Mouse (Mus musculus) hindbrain, embryonic 15.5 days (tissue): ENCODE results near the gene Gcnt3. TPM values are rescaled to one million over a fixed set of nuclear protein-coding genes. Genes with fewer than 3 reads are reported as not detected.

Source experiments
- ATAC-seq: fragments of 200-750 bp; cut with Nextera tagmentation; 2 replicates; pipeline ENCODE4 v1.8.0; 2017; ENCODE audit warnings: low read depth, moderate number of reproducible peaks, moderate TSS enrichment; ENCODE audit not compliant: low FRiP score
- H3K27ac ChIP-seq: fragments of 300-500 bp; sonication (generic); replicated peaks from 2 replicates; pipeline ENCODE4 v1.5.1; 2015; ENCODE audit warnings: mild to moderate bottlenecking, inconsistent platforms
- H3K27me3 ChIP-seq: fragments of 300-500 bp; sonication (generic); 2 replicates; pipeline ENCODE4 v1.6.1; 2015; ENCODE audit warnings: control low read depth, inconsistent platforms
- H3K36me3 ChIP-seq: fragments of 300-500 bp; sonication (generic); 2 replicates; pipeline ENCODE4 v1.6.1; 2015; ENCODE audit warnings: control low read depth, inconsistent platforms
- H3K4me1 ChIP-seq: fragments of 300-500 bp; sonication (generic); replicated peaks from 2 replicates; pipeline ENCODE4 v1.6.1; 2015; ENCODE audit warnings: control low read depth, inconsistent platforms
- H3K4me2 ChIP-seq: fragments of 300-500 bp; sonication (generic); 2 replicates; pipeline ENCODE4 v1.6.1; 2015; ENCODE audit warnings: moderate library complexity, mild to moderate bottlenecking, inconsistent platforms
- H3K4me3 ChIP-seq: fragments of 300-500 bp; sonication (generic); 2 replicates; pipeline ENCODE4 v1.5.1; 2015; ENCODE audit warnings: mild to moderate bottlenecking, inconsistent platforms
- H3K9ac ChIP-seq: fragments of 300-500 bp; sonication (generic); 2 replicates; pipeline ENCODE4 v1.6.1; 2015; ENCODE audit warnings: inconsistent platforms
- H3K9me3 ChIP-seq: fragments of 300-500 bp; sonication (generic); 2 replicates; pipeline ENCODE4 v1.6.1; 2016; ENCODE audit warnings: control low read depth, inconsistent platforms
- WGBS: fragments of 180-500 bp; shearing (Covaris S2); methylation state at CpG from one replicate; pipeline ENCODE4 v1.1.7; 2015; 5-methylcytosine and 5-hydroxymethylcytosine counted together
- polyA plus RNA-seq: library from polyadenylated mRNA; unstranded; fragments of >200 nt; fragmentation: Nextera tagmentation; extraction: Ambion mirVana; gene quantifications from 2 replicates; pipeline ENCODE4 v1.2.1, GENCODE M21; 2015

The Gcnt3 gene
- polyA plus RNA-seq, 1 experiment from 2014 or later: not detected

GRCm38 (mm10) chr9:70067497-70067896, 29.6 kb upstream of the Gcnt3 start:
- 96% methylated on average over 3 of the region's 3 CpGs for WGBS
- H3K36me3 ChIP-seq: no peaks in the 10 kb centered on the region
- H3K9ac ChIP-seq: no peak overlapping the region
- no peaks in the 10 kb centered on the region for H3K4me1 ChIP-seq
- ATAC-seq: no peak
- H3K27me3 ChIP-seq: no peaks in the 10 kb centered on the region
- H3K9me3 ChIP-seq: no peaks in the 10 kb centered on the region
- H3K4me3 ChIP-seq: no peak overlapping the region
- no peak overlapping the region for H3K27ac ChIP-seq
- H3K4me2 ChIP-seq: no peak overlapping the region

GRCm38 (mm10) chr9:70062012-70062411, 24.1 kb upstream of the Gcnt3 start:
- no peak overlapping the region for H3K4me3 ChIP-seq
- no peak overlapping the region for H3K27ac ChIP-seq
- no peak for ATAC-seq
- no peaks in the 10 kb centered on the region for H3K36me3 ChIP-seq
- H3K9me3 ChIP-seq: no peaks in the 10 kb centered on the region
- no peak overlapping the region for H3K4me2 ChIP-seq
- WGBS: 87% methylated on average over 3 of the region's 3 CpGs
- no peaks in the 10 kb centered on the region for H3K4me1 ChIP-seq
- no peak overlapping the region for H3K9ac ChIP-seq
- H3K27me3 ChIP-seq: no peaks in the 10 kb centered on the region

DNA sequence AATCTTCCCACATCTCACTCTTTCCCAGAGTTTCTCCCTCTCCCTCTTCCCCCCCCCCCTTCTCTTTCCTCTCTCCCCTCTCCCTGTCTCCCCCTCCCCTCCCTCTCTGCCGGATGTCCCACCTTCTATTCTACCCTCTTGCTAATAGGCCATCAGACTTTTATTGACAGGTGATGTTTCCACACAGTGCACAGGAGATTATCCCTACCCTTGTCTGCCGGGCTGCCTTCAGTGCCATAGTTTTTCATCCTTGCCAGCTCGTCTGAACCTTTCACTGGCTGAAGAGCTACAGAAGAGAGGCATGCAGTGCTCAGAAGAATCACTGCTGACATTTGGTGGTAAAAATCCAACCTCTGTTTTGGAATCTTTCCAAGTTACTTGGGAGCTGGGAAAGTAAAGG, 15.5 kb upstream of the Gcnt3 start:
- Histone ChIP-seq H3K4me1 (0 out of 2 replicates have a peak, but pooled peaks cover 5% of the 10 kb centered on the region), H3K4me3 (no peak overlapping the region)
- 44% methylated on average over 3 of the region's 3 CpGs for WGBS

GRCm38 (mm10) chr9:70052730-70053129, 14.8 kb upstream of the Gcnt3 start:
- no peak for ATAC-seq
- WGBS: 55% methylated on average over 3 of the region's 3 CpGs

More for the DNA sequence above, 15.5 kb upstream of the Gcnt3 start:
- no peaks in the 10 kb centered on the region for H3K9me3 ChIP-seq
- H3K36me3 ChIP-seq: no peaks in the 10 kb centered on the region
- H3K27ac ChIP-seq: no peak overlapping the region
- no peaks in the 10 kb centered on the region for H3K27me3 ChIP-seq
- no peak overlapping the region for H3K9ac ChIP-seq
- H3K4me2 ChIP-seq: no peak overlapping the region
- no peak for ATAC-seq

GRCm38 (mm10) chr9:70049839-70050238, 12.0 kb upstream of the Gcnt3 start:
- WGBS: 51% methylated on average over 8 of the region's 8 CpGs
- no peak overlapping the region for H3K4me3 ChIP-seq

More at GRCm38 (mm10) chr9:70052730-70053129, 14.8 kb upstream of the Gcnt3 start:
- Histone ChIP-seq H3K27me3 (no peaks in the 10 kb centered on the region), H3K4me3 (no peak overlapping the region), H3K9me3 (no peaks in the 10 kb centered on the region), H3K4me2 (no peak overlapping the region), H3K27ac (no peak overlapping the region), H3K36me3 (no peaks in the 10 kb centered on the region), H3K4me1 (0 out of 2 replicates have a peak, but pooled peaks cover 5% of the 10 kb centered on the region), H3K9ac (no peak overlapping the region)

GRCm38 (mm10) chr9:70049416-70049783, 11.5 kb upstream of the Gcnt3 start:
- Histone ChIP-seq H3K4me2 (no peak overlapping the region), H3K4me3 (no peak overlapping the region), H3K9ac (no peak overlapping the region), H3K36me3 (no peaks in the 10 kb centered on the region), H3K9me3 (no peaks in the 10 kb centered on the region), H3K4me1 (0 out of 2 replicates have a peak, but pooled peaks cover 5% of the 10 kb centered on the region), H3K27ac (no peak overlapping the region), H3K27me3 (no peaks in the 10 kb centered on the region)
- 34% methylated on average over 3 of the region's 3 CpGs for WGBS
- no peak for ATAC-seq

More at GRCm38 (mm10) chr9:70049839-70050238, 12.0 kb upstream of the Gcnt3 start:
- H3K4me2 ChIP-seq: no peak overlapping the region
- H3K27ac ChIP-seq: no peak overlapping the region
- H3K4me1 ChIP-seq: 0 out of 2 replicates have a peak, but pooled peaks cover 5% of the 10 kb centered on the region
- no peak for ATAC-seq
- no peaks in the 10 kb centered on the region for H3K36me3 ChIP-seq
- H3K9ac ChIP-seq: no peak overlapping the region
- H3K27me3 ChIP-seq: no peaks in the 10 kb centered on the region
- no peaks in the 10 kb centered on the region for H3K9me3 ChIP-seq

DNA sequence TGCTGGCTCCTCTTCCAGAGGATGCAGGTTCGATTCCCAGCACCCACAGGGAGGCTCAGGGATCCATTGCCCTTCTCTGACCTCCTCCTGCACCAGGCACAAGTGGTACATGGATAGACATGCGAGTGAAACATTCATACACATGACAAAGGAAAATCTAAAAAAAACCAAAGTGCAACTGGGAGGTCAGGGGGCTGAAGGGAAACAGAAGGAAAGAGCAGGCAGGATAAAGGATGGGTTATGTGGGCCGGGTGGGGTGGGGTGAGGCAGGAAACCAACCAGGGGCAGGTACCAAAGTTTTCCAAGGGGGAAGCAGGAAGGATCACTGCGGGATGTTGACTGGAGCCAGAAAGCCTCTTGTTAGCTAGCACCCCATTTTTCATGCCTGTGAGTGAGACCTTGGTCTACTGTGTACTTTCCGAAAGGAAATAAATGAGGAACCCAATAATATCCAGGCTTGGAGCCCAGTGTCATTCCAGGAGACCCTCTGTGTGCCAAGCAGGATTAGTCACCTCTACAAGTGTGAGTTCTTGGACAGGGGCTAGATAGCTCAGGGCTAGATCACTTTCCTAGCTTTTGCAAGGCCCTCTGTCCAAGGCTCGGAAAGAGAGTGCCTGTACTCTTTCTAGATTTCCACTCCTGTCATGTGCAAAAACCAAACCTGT, 11.0 kb upstream of the Gcnt3 start:
- H3K4me1 ChIP-seq: 0 out of 2 replicates have a peak, but pooled peaks cover 5% of the 10 kb centered on the region
- no peak overlapping the region for H3K27ac ChIP-seq
- ATAC-seq: no peak
- no peaks in the 10 kb centered on the region for H3K9me3 ChIP-seq
- no peak overlapping the region for H3K9ac ChIP-seq
- no peak overlapping the region for H3K4me3 ChIP-seq
- H3K4me2 ChIP-seq: no peak overlapping the region
- no peaks in the 10 kb centered on the region for H3K36me3 ChIP-seq
- 59% methylated on average over 6 of the region's 6 CpGs for WGBS
- H3K27me3 ChIP-seq: no peaks in the 10 kb centered on the region

GRCm38 (mm10) chr9:70048280-70048679, 10.4 kb upstream of the Gcnt3 start:
- Histone ChIP-seq H3K4me2 (no peak overlapping the region), H3K36me3 (no peaks in the 10 kb centered on the region), H3K27me3 (no peaks in the 10 kb centered on the region), H3K9me3 (no peaks in the 10 kb centered on the region), H3K27ac (no peak overlapping the region), H3K9ac (no peak overlapping the region), H3K4me1 (0 out of 2 replicates have a peak, but pooled peaks cover 5% of the 10 kb centered on the region), H3K4me3 (no peak overlapping the region)
- 60% methylated on average over 5 of the region's 5 CpGs for WGBS
- ATAC-seq: no peak

GRCm38 (mm10) chr9:70047839-70048238, 10.0 kb upstream of the Gcnt3 start:
- no peaks in the 10 kb centered on the region for H3K9me3 ChIP-seq
- 76% methylated on average over 3 of the region's 3 CpGs for WGBS
- no peak for ATAC-seq
- no peak overlapping the region for H3K4me3 ChIP-seq
- H3K9ac ChIP-seq: no peak overlapping the region
- no peak overlapping the region for H3K27ac ChIP-seq
- no peaks in the 10 kb centered on the region for H3K36me3 ChIP-seq
- H3K27me3 ChIP-seq: no peaks in the 10 kb centered on the region
- 0 out of 2 replicates have a peak, but pooled peaks cover 5% of the 10 kb centered on the region for H3K4me1 ChIP-seq
- H3K4me2 ChIP-seq: no peak overlapping the region

- 91% methylated on average over 6 of the region's 6 CpGs for WGBS
- Histone ChIP-seq H3K4me1 (0 out of 2 replicates have a peak, but pooled peaks cover 5% of the 10 kb centered on the region), H3K4me3 (no peak overlapping the region), H3K36me3 (no peaks in the 10 kb centered on the region), H3K9ac (no peak overlapping the region), H3K27me3 (no peaks in the 10 kb centered on the region), H3K9me3 (no peaks in the 10 kb centered on the region), H3K4me2 (no peak overlapping the region), H3K27ac (no peak overlapping the region)
- no peak for ATAC-seq
These were observed 8.4 kb upstream of the Gcnt3 start for GRCm38 (mm10) chr9:70046255-70046654.

- Histone ChIP-seq H3K4me3 (no peak overlapping the region), H3K4me1 (0 out of 2 replicates have a peak, but pooled peaks cover 5% of the 10 kb centered on the region), H3K9me3 (no peaks in the 10 kb centered on the region), H3K4me2 (no peak overlapping the region), H3K27ac (no peak overlapping the region), H3K36me3 (no peaks in the 10 kb centered on the region), H3K9ac (no peak overlapping the region), H3K27me3 (no peaks in the 10 kb centered on the region)
- ATAC-seq: no peak
- WGBS: 83% methylated on average over 2 of the region's 2 CpGs
These were observed 7.0 kb upstream of the Gcnt3 start for GRCm38 (mm10) chr9:70044865-70045264.

DNA sequence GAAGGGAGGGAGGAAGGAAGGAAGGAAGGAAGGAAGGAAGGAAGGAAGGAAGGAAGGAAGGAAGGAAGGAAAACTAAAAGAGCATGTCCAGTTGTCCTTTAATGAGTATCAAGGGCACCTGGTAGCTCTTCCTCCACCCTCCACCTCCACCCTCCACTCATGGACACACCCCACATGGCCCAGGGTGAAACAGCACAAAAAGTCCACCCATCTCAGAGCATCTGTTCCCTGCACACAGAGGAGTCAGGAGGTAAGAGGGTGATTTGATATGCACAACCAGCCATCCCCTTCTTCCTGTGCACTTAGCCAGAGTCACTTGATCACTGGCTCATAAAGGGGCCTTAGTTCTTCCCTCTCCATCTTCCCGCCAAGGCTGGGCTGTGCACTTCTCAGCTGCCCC, 5.0 kb upstream of the Gcnt3 start:
- Histone ChIP-seq H3K27me3 (no peaks in the 10 kb centered on the region), H3K4me1 (no peaks in the 10 kb centered on the region), H3K9me3 (no peaks in the 10 kb centered on the region), H3K4me2 (no peak overlapping the region), H3K27ac (no peak overlapping the region), H3K4me3 (no peak overlapping the region), H3K36me3 (no peaks in the 10 kb centered on the region), H3K9ac (no peak overlapping the region)
- no peak for ATAC-seq
- 50% methylated on average over 1 of the region's 1 CpGs for WGBS

GRCm38 (mm10) chr9:70042137-70042536, 4.2 kb upstream of the Gcnt3 start:
- Histone ChIP-seq H3K4me1 (no peaks in the 10 kb centered on the region), H3K9me3 (no peaks in the 10 kb centered on the region), H3K27ac (no peak overlapping the region), H3K36me3 (no peaks in the 10 kb centered on the region), H3K9ac (no peak overlapping the region), H3K4me2 (no peak overlapping the region), H3K4me3 (no peak overlapping the region), H3K27me3 (no peaks in the 10 kb centered on the region)
- no peak for ATAC-seq
- WGBS: 94% methylated on average over 4 of the region's 4 CpGs
